Mouse (Mus musculus) kidney, postnatal 0 days (tissue): ENCODE measurements around the gene Snap91. TPM values are rescaled to one million over a fixed set of nuclear protein-coding genes. Genes with fewer than 3 reads are reported as not detected.

Experiments
- ATAC-seq: fragments of 200-750 bp; cut with Nextera tagmentation; replicated peaks from 2 replicates; pipeline ENCODE4 v1.8.0; 2017; ENCODE audit warnings: low read depth, moderate number of reproducible peaks, moderate TSS enrichment, moderate library complexity; ENCODE audit not compliant: low FRiP score
- DNase-seq: peaks from one replicate; pipeline ENCODE4 v3.0.0-alpha.2; 2016; ENCODE audit warnings: low spot score
- H3K27ac ChIP-seq: fragments of 300-500 bp; sonication (generic); 2 replicates; pipeline ENCODE4 v1.5.1; 2014; ENCODE audit warnings: mild to moderate bottlenecking
- H3K27me3 ChIP-seq: fragments of 300-500 bp; sonication (generic); 2 replicates; pipeline ENCODE4 v1.6.1; 2014; ENCODE audit warnings: low read length, mixed read lengths; ENCODE audit not compliant: insufficient read depth
- H3K36me3 ChIP-seq: fragments of 300-500 bp; sonication (generic); 2 replicates; pipeline ENCODE4 v1.6.1; 2014; ENCODE audit warnings: low read length, mixed read lengths; ENCODE audit not compliant: insufficient read depth
- H3K4me1 ChIP-seq: fragments of 300-500 bp; sonication (generic); replicated peaks from 2 replicates; pipeline ENCODE4 v1.6.1; 2014; ENCODE audit warnings: antibody characterized with exemption, low read length, mixed read lengths; ENCODE audit not compliant: insufficient read depth
- H3K4me2 ChIP-seq: fragments of 300-500 bp; sonication (generic); 2 replicates; pipeline ENCODE4 v1.6.1; 2014; ENCODE audit warnings: mild to moderate bottlenecking, low read length, moderate library complexity, mixed read lengths
- H3K4me3 ChIP-seq: fragments of 300-500 bp; sonication (generic); replicated peaks from 2 replicates; pipeline ENCODE4 v1.5.1; 2014; ENCODE audit warnings: low read depth, low read length
- H3K9ac ChIP-seq: fragments of 300-500 bp; sonication (generic); 2 replicates; pipeline ENCODE4 v1.6.1; 2014; ENCODE audit warnings: low read depth, low read length
- H3K9me3 ChIP-seq: fragments of 300-500 bp; sonication (generic); replicated peaks from 2 replicates; pipeline ENCODE4 v1.6.1; 2016; ENCODE audit warnings: low read length, inconsistent platforms, mixed read lengths
- CTCF ChIP-seq: IDR thresholded peaks from 2 replicates; pipeline ENCODE4 v1.5.1; 2016; ENCODE audit warnings: antibody characterized with exemption, low read depth, mild to moderate bottlenecking, moderate library complexity
- WGBS: fragments of 180-500 bp; shearing (Covaris S2); extraction: QIAGEN DNeasy Blood & Tissue Kit; methylation state at CpG from one replicate; pipeline ENCODE4 v1.1.7; 2014; 5-methylcytosine and 5-hydroxymethylcytosine counted together
- polyA plus RNA-seq: library from polyadenylated mRNA; unstranded; fragments of >200 nt; fragmentation: Nextera tagmentation; extraction: Ambion mirVana; gene quantifications from 2 replicates; pipeline ENCODE4 v1.2.1, GENCODE M21; 2015

Gene Snap91
- polyA plus RNA-seq, 1 experiment from 2014 or later, result 20.9 TPM

GRCm38 (mm10) chr9:86819366-86819765 is 61.1 kb downstream of the Snap91 start:
- H3K4me3 ChIP-seq, result no peak overlapping the region
- no peaks in the 10 kb centered on the region for H3K4me1 ChIP-seq
- H3K9ac ChIP-seq, result no peak overlapping the region
- no peak for ATAC-seq
- no peak overlapping the region for H3K27ac ChIP-seq
- H3K36me3 ChIP-seq, result no peaks in the 10 kb centered on the region
- H3K9me3 ChIP-seq, result no peaks in the 10 kb centered on the region
- H3K27me3 ChIP-seq, result no peaks in the 10 kb centered on the region
- WGBS, result 82% methylated on average over 5 of the region's 5 CpGs
- H3K4me2 ChIP-seq, result no peak overlapping the region
- no peak for DNase-seq
- TF ChIP-seq CTCF, result no peak

GRCm38 (mm10) chr9:86817673-86818072 is 62.8 kb downstream of the Snap91 start:
- WGBS, result 65% methylated on average over 4 of the region's 4 CpGs
- Histone ChIP-seq H3K27ac (no peak overlapping the region), H3K27me3 (no peaks in the 10 kb centered on the region), H3K36me3 (no peaks in the 10 kb centered on the region), H3K4me3 (no peak overlapping the region), H3K9me3 (no peaks in the 10 kb centered on the region), H3K4me1 (no peaks in the 10 kb centered on the region), H3K9ac (no peak overlapping the region), H3K4me2 (no peak overlapping the region)
- TF ChIP-seq CTCF, result no peak
- DNase-seq (no peak), ATAC-seq (no peak)

GRCm38 (mm10) chr9:86814340-86814739 is 66.1 kb downstream of the Snap91 start:
- no peaks in the 10 kb centered on the region for H3K9me3 ChIP-seq
- no peaks in the 10 kb centered on the region for H3K27me3 ChIP-seq
- ATAC-seq, result no peak
- H3K4me2 ChIP-seq, result no peak overlapping the region
- DNase-seq, result no peak
- no peak overlapping the region for H3K9ac ChIP-seq
- H3K36me3 ChIP-seq, result no peaks in the 10 kb centered on the region
- WGBS, result 83% methylated on average over 6 of the region's 6 CpGs
- H3K4me1 ChIP-seq, result no peaks in the 10 kb centered on the region
- H3K27ac ChIP-seq, result no peak overlapping the region
- no peak for TF ChIP-seq CTCF
- no peak overlapping the region for H3K4me3 ChIP-seq

GRCm38 (mm10) chr9:86813327-86813726 is 67.1 kb downstream of the Snap91 start:
- Histone ChIP-seq H3K27ac (no peak overlapping the region), H3K4me2 (no peak overlapping the region), H3K9me3 (no peaks in the 10 kb centered on the region), H3K4me1 (no peaks in the 10 kb centered on the region), H3K4me3 (no peak overlapping the region), H3K9ac (no peak overlapping the region), H3K36me3 (no peaks in the 10 kb centered on the region), H3K27me3 (no peaks in the 10 kb centered on the region)
- 40% methylated on average over 5 of the region's 5 CpGs for WGBS
- no peak for TF ChIP-seq CTCF
- ATAC-seq (no peak), DNase-seq (no peak)

- no peak overlapping the region for H3K9ac ChIP-seq
- no peaks in the 10 kb centered on the region for H3K27me3 ChIP-seq
- H3K36me3 ChIP-seq, result no peaks in the 10 kb centered on the region
- WGBS, result 51% methylated on average over 5 of the region's 5 CpGs
- no peak overlapping the region for H3K4me3 ChIP-seq
- peak; percentile 56 for TF ChIP-seq CTCF
- no peaks in the 10 kb centered on the region for H3K4me1 ChIP-seq
- H3K9me3 ChIP-seq, result no peaks in the 10 kb centered on the region
- DNase-seq (peak; percentile 46), ATAC-seq (no peak)
- no peak overlapping the region for H3K4me2 ChIP-seq
- no peak overlapping the region for H3K27ac ChIP-seq
These were observed 69.7 kb downstream of the Snap91 start for GRCm38 (mm10) chr9:86810696-86811232.

- no peak overlapping the region for H3K27ac ChIP-seq
- WGBS, result 87% methylated on average over 3 of the region's 3 CpGs
- no peaks in the 10 kb centered on the region for H3K4me1 ChIP-seq
- no peaks in the 10 kb centered on the region for H3K36me3 ChIP-seq
- DNase-seq (no peak), ATAC-seq (no peak)
- H3K4me2 ChIP-seq, result no peak overlapping the region
- no peaks in the 10 kb centered on the region for H3K27me3 ChIP-seq
- H3K4me3 ChIP-seq, result no peak overlapping the region
- no peaks in the 10 kb centered on the region for H3K9me3 ChIP-seq
- H3K9ac ChIP-seq, result no peak overlapping the region
- TF ChIP-seq CTCF, result no peak
These were observed 70.2 kb downstream of the Snap91 start for GRCm38 (mm10) chr9:86810213-86810612.

- Histone ChIP-seq H3K9ac (no peak overlapping the region), H3K27ac (no peak overlapping the region), H3K4me2 (no peak overlapping the region), H3K4me1 (no peaks in the 10 kb centered on the region; the same call in 1 of the 2 replicates), H3K27me3 (no peaks in the 10 kb centered on the region), H3K36me3 (no peaks in the 10 kb centered on the region), H3K9me3 (no peaks in the 10 kb centered on the region), H3K4me3 (no peak overlapping the region)
- TF ChIP-seq CTCF, result peak; percentile 64
- ATAC-seq (no peak; the same call in 1 of the 2 replicates), DNase-seq (peak; percentile 64)
- 21% methylated on average over 3 of the region's 3 CpGs for WGBS
These were observed 79.8 kb downstream of the Snap91 start for GRCm38 (mm10) chr9:86800600-86801163.
